Mouse (Mus musculus) CD4-positive, CD25-positive, alpha-beta regulatory T cell, adult 4 months (primary cell): ENCODE measurements around the gene Shroom3. TPM values are rescaled to one million over a fixed set of nuclear protein-coding genes. Genes with fewer than 3 reads are reported as not detected.
"Not testable (repeated sequence)": the region's sequence is repeated elsewhere in the genome, so short reads cannot be mapped to it uniquely, and the experiment has no call there.

Experiments
- ATAC-seq: one replicate; pipeline ENCODE4 v1.8.0; 2017
- polyA plus RNA-seq, 2 experiments: library from polyadenylated mRNA; unstranded; fragments of 100-300 nt; shearing (Covaris generic); gene quantifications; one replicate each; pipeline ENCODE4 v1.2.1; 2017

Shroom3 gene
- polyA plus RNA-seq, 2 experiments from 2014 or later: not detected

GRCm38 (mm10) chr5:92897766-92898745 lies 214.8 kb downstream of the Shroom3 start:
- ATAC-seq: no peak

DNA sequence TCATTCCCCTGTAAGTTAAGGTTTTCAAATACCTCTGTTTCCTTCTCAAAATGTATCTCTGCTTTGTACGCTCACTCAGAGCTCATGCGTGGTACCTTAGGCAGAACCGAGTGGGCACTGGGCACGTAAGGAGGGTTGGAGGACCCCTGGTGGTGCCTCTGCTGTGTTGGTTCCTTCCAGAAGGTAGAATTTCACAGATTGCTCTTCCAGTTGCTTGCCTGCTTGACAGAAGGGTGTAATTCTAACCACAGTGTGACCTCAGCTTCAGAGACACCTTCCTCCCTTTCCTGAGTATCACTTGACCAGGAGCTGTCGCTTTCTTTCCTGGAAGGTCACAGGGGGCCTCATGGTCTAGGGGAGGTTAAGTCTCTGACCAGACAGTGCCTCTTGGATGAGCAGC lies 217.2 kb downstream of the Shroom3 start:
- ATAC-seq: no peak

DNA sequence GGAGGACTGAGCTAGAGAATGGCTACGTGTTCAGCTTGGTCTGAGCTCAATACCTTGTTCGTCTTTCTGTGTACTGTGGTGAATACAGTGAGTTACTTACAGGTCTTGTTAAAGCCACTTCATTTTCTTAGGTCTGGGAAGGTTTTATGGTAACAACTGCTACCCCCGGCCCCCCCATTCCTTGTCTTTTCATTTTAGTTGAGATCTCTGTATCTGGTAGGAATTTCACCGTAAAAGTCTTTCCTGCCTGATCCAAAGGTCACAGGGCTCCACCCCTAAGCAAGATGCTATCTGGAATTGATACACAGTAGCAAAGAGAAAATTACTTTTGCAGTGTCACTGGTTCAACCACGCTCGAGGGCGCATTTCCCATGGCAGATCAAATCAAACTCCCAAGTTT lies 218.6 kb downstream of the Shroom3 start:
- no peak for ATAC-seq

- ATAC-seq: no peak
Measured at GRCm38 (mm10) chr5:92905146-92905545, 221.9 kb downstream of the Shroom3 start.

GRCm38 (mm10) chr5:92905594-92906008 lies 222.4 kb downstream of the Shroom3 start:
- ATAC-seq: no peak

- ATAC-seq: no peak
Measured at GRCm38 (mm10) chr5:92908227-92908626, 225.0 kb downstream of the Shroom3 start.

- ATAC-seq: no peak
Measured at GRCm38 (mm10) chr5:92910838-92911237, 227.6 kb downstream of the Shroom3 start.

DNA sequence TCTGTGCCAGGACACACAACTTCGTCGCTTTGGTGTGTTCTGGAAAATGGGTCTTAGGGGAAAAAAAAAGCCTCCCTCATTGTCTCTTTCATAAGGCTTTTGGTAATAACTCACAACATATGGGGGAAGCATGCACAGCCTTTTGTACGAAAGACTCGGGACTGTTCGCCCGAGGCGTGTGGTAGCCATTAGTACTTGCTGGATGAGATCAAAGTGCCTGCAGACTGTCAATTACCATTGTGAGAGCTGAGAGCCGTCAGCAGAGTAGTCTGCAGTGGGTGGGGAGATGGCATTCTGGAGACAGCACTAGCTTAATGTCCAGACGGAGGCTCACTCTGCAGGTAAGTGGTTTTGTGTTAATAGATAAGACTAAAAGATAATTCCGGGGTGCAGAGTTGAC lies 232.2 kb downstream of the Shroom3 start:
- no peak for ATAC-seq

DNA sequence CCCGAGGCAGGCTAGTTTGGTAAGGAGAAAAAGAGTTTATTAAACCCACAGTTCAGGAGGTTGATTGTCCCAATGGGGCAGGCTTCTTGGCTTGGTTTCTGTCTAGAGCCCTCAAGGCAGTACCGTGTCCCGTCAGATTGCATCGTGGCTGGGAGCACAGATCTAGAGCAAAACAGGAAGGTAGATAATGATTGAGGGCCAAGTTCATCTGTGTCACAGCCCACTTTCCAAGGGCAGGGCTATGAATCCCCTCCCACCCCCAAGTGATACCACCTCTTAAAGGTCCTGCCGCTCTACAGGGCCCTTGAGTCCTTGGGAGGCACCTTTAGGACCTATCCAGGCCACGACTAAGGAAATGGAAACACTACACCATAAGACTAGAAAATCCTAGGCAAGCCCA lies 234.5 kb downstream of the Shroom3 start:
- ATAC-seq: no peak

DNA sequence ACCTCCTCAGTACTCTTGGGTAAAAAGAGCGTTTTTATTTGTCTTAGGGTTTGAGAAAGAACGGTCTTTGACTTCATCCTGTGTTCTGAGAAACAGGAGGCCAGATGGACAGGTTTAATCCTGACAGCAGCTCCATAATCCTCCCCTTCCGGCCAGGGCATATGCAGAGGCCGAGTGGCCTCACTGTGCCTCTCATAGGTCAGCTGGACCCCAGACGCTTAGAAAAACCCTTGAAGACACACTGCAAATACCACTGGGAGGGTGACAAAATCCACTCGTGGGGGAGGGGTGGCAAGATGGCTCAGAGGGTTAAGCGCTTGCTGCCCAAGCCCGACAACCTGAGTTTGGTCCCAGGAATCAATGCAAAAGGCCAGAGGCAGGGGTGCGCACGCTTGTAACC lies 234.9 kb downstream of the Shroom3 start:
- no peak for ATAC-seq

- ATAC-seq: no peak
Measured at GRCm38 (mm10) chr5:92918866-92919265, 235.6 kb downstream of the Shroom3 start.

DNA sequence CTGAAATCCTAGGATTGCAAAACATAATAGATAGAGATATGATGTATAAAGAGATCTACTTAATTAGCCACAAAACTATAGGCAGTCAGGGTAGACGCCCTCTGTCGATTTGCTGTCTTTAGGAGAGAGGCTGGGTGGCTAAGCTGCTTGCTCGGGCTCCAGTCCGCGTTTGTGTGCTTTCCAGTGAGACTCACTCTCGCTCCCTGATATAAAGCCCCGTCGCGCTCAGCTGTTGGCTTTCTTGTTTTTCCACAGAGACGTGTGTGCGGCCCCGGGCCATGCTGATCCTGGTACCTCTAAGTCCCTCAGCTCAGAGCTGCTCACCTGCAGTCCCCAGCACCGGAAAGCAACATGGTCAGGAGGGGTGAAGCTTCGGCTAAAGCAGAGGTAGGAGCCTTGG lies 236.2 kb downstream of the Shroom3 start:
- no peak for ATAC-seq

GRCm38 (mm10) chr5:92920984-92921383 lies 237.7 kb downstream of the Shroom3 start:
- no peak for ATAC-seq

DNA sequence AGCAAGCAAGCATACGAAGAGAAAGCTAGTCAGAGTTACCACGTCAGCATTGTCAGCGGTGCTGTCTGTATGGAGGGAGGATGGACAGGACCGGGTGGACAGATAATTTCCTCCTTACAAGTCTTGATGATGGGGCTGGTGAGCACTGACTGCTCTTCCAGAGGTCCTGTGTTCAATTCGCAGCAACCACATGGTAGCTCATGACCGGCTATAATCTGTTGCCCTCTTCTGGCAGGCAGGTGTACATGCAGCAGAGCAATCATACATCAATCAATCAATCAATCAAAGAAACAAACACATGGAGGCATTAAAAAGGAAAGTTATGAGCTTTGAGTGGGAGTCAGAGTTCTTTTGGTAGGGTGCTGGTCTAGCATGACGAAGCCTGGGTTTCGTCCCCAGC lies 238.5 kb downstream of the Shroom3 start:
- no peak for ATAC-seq

- not testable (repeated sequence) for ATAC-seq
Measured at GRCm38 (mm10) chr5:92922981-92923380, 239.7 kb downstream of the Shroom3 start.

DNA sequence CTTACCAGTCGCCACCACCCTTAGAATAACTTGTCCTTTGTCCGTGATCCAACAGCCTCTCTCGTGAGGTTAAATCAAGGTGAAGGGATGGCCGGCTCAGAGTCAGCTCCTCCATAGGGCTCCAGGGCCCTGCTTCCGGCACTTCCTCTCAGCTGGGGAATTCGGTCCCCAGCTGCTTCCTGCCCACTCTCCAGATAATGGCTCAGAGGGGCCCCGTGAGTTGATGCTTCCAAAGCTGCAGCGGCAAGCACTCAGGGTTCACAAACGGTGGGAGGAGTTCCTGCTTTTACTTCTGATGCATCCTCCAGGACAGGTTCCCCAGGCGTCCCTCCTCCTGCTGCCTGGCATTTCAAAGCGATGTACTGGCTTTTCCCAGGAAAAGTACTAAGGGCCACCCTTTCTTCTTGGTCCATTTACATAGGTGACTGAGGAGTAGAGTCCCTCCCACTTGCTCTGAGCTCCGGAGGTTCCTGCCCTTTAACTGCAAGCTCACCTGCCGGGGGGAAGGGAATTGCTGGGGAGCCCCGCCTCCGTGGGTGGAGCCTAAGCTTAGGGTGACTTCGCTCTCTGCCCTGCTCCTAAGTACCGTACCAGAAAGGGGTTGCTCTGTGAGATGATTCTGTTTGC lies 241.7 kb downstream of the Shroom3 start:
- ATAC-seq: no peak

DNA sequence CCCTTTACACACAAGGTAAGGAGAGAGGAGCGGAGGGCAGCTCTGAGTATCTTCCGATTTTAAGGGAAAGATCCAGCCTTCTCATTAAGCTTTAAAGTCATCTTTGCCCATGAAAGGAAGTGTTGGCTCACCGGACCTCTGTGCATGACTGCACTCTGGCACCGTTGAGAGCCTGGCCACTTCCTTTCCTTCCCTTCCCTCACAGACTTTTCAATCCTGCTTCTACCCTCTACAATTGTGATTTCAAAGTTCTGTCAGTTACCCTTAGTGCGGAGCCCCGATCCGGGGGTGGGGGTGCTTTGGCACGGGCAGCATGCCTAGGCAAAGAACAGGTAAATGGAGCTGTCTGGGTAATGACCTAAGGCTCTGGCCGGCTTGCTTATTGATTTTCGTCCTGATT lies 244.4 kb downstream of the Shroom3 start:
- ATAC-seq: no peak

GRCm38 (mm10) chr5:92930557-92930956 lies 247.3 kb downstream of the Shroom3 start:
- ATAC-seq: no peak

GRCm38 (mm10) chr5:92931298-92931697 lies 248.1 kb downstream of the Shroom3 start:
- ATAC-seq: no peak

- ATAC-seq: no peak
Measured at GRCm38 (mm10) chr5:92933010-92933409, 249.8 kb downstream of the Shroom3 start.

DNA sequence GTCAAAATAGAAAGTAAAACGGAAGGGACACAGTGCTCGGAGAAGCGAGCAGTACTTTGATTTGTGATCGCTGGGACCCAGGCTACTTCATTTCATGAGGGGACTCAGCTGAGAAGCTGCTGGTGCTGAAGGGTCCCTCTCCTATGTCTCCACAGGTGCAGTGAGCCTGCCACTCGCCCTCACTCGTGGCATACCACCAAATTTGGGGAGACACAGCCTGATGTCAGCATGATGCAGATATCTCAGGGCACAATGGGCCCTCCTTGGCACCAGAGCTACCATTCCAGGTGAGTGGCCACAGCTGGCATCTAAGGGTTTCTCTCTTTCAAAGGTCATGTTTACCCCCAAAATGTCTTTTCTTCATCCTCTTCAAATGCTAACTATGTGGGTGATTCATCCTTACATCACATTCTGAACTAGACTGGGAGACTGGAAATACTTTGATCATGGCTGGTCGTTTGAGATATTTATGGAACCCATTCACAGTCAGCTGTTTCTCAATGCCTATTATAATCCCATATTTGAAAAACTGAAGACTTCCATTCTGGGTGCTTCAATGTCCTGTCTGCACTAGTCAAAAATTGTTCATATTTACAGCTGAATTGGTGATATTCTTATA lies 250.5 kb downstream of the Shroom3 start:
- no peak for ATAC-seq

GRCm38 (mm10) chr5:92934269-92934939 lies 251.2 kb downstream of the Shroom3 start:
- no peak for ATAC-seq

DNA sequence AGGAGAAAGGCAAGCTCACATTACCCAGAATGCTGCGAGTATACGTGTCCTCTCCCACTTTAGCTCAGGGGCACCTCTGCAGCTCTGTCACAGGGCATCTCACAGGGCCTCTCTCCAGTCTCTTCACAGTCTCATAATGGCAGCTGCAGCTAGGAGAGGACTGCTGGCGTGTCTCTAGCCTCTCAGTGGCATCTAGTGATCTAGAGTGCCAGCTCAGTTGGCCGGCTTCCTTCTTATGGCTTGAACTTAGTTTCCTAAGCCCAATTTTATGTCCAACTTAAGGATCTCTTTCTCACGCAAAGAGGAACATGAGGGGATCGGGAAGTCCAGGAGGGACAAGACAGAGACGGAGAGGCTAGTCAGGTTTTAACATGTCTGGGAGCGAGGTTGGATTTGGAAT lies 252.6 kb downstream of the Shroom3 start:
- ATAC-seq: no peak
